Mouse (Mus musculus) thymus, postnatal 10 days (tissue): Measurements from ENCODE around the gene Spink4.
A peak's percentile ranks its signal among the peaks of the same experiment; 100 is the strongest.

Experiments
- DNase-seq, 2 experiments: peaks; one replicate each; pipeline ENCODE4 v3.0.0; 2021; ENCODE audit warnings: low spot score in 2 of 2

Spink4 gene

GRCm38 (mm10) chr4:40963536-40963935 lies 43.7 kb downstream of the Spink4 start:
- no peak for DNase-seq

- no peak for DNase-seq
Observed at GRCm38 (mm10) chr4:40969161-40969560, 49.3 kb downstream of the Spink4 start.

- no peak for DNase-seq
Observed at GRCm38 (mm10) chr4:40969781-40970591, 50.1 kb downstream of the Spink4 start.

- DNase-seq = no peak
Observed at GRCm38 (mm10) chr4:40970592-40970841, 50.7 kb downstream of the Spink4 start.

GRCm38 (mm10) chr4:40970842-40971701 lies 51.2 kb downstream of the Spink4 start, which contains the start of gene Nfx1:
Gene Nfx1 (plus strand): TSS chr4:40970906.
- DNase-seq = peak; percentile 94

GRCm38 (mm10) chr4:40971744-40972143 lies 51.9 kb downstream of the Spink4 start:
- DNase-seq = peak; percentile 18 to 50

- no peak for DNase-seq
Observed at GRCm38 (mm10) chr4:40974011-40974410, 54.2 kb downstream of the Spink4 start.

GRCm38 (mm10) chr4:40975678-40976077 lies 55.8 kb downstream of the Spink4 start:
- DNase-seq = no peak

- DNase-seq = no peak
Observed at GRCm38 (mm10) chr4:40976651-40977050, 56.8 kb downstream of the Spink4 start.

- DNase-seq = no peak
Observed at GRCm38 (mm10) chr4:40979430-40979829, 59.6 kb downstream of the Spink4 start.
